Mouse (Mus musculus) CH12.LX (cell line): ENCODE data around the gene Dhx8.

Experiments
- NRF1 ChIP-seq: IDR thresholded peaks from 2 replicates; pipeline ENCODE4 v1.6.1; 2014; ENCODE audit warnings: low read depth, mild to moderate bottlenecking, inconsistent platforms, low read length, improper control_type of control experiment, moderate library complexity
- POLR2A ChIP-seq: IDR thresholded peaks from 2 replicates; pipeline ENCODE4 v1.6.1; 2011; ENCODE audit warnings: low read depth, mild to moderate bottlenecking, improper control_type of control experiment, low read length

- TF ChIP-seq POLR2A, result no peak
- TF ChIP-seq NRF1, result no peak
These were observed 53.1 kb downstream of the Dhx8 start for GRCm38 (mm10) chr11:101785852-101786205.
